Mouse (Mus musculus): ENCODE data around the gene Kazald1. TPM values are rescaled to one million over a fixed set of nuclear protein-coding genes. Genes with fewer than 3 reads are reported as not detected.

Kazald1 gene
- polyA plus RNA-seq, 1 experiment from 2014 or later: 20.4 TPM

DNA sequence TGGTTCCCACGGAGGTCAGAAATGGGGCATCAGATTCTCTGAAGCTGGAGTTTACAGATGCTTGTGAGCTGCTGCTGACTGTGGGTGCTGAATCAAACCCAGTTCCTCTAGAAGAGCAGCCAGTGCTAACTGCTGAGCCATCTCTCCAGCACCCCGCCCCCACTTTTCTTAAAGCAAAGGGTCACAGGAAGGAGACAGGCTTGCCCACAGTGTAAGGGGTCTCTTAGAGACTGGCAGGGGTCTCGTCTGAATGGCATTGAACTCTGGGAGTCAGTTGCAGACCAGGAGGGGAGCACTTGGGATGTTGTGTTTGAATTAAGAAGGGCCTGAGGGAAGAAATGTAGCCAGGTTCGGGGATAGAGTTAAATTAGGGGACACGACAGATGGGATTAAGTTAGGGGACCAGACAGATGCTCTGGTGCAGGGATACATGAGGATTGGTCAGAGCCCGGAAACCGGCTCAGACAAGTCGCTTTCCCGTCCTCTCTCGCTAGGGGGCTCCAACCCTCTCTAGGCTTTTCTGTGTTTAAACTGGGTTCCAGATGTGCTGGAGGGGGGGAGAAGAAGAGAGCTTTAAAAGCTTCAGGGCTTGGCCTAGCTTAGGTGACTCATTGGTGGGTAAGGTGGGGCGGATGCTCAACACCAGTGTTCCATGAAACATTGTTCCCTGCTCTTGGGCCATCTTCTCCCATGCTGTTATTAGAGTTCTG, 7.0 kb downstream of the Kazald1 start:
- ATAC-seq (ENCODE audit: low FRiP score, low read depth): no peak
- Histone ChIP-seq H3K9ac (no peak overlapping the region), H3K4me3 (no peak overlapping the region), H3K27me3 (peaks cover 99% of the 10 kb centered on the region), H3K27ac (no peak overlapping the region), H3K9me3 (no peaks in the 10 kb centered on the region), H3K36me3 (no peaks in the 10 kb centered on the region), H3K4me2 (replicated peaks) (no peak overlapping the region), H3K4me1 (peaks cover 45% of the 10 kb centered on the region)
- 18% methylated on average over 11 of the region's 11 CpGs for WGBS

DNA sequence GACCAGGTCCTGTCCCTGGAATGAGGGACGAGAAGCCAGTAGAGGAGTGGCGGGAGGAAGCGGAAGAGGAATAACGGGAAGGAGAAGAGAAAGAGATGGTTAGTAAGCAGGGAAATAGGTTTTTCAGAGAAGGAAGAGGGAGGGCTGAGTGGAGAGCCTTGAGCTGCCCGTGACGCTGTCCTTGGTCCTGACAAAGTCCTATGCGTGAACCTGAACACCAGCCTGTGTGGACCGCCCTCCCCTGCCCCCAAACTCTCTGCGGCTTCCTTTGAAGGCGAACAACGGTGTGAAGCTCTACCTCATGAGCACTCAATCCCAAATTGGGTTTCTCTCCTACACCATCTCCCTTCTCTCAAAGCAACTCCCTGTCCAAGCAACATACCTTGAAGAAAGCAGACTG, 22.8 kb downstream of the Kazald1 start:
- ATAC-seq (ENCODE audit: low FRiP score, low read depth): no peak
- 19% methylated on average over 11 of the region's 11 CpGs for WGBS
- peaks cover 45% of the 10 kb centered on the region for H3K27me3 ChIP-seq

DNA sequence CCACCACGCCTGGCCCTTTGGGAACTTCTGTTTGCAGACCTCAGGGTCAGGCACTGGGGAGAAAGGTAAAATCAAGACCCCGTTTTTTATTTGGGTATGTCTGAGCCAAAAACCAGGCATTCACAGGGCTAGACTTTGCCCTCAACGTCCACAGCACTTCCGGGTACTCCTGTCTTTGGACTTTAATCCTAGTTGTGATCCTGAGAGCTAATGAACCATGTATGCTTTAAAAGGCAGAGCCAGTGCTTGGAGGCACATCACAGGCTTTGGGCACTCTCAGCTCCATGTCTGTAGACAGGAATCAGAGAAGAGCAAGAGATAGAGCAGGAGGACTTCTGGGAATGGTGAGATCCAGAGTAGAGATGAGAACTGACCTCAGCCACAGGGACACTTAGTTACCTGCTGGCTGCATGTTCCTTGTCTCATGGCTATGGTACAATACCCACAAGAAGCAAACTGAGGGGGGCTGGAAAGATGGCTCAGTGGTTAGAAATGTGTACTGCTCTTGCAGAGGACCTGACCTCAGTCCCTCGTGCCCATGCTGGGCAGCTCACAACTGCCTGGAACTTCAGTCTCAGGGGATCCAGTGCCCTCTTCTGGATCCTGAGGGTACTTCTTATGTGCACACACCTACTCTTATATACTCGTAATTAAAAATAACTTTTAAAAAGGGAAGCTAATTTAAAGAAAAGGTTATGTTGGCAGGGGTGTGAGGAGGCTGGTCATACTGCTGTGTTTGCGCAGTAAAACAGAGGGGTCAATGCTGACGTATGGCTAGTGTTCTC, 25.6 kb downstream of the Kazald1 start:
- 80% methylated on average over 8 of the region's 8 CpGs for WGBS

More for the DNA sequence above, 22.8 kb downstream of the Kazald1 start:
- Histone ChIP-seq H3K36me3 (no peaks in the 10 kb centered on the region), H3K4me3 (no peak overlapping the region), H3K27ac (no peak overlapping the region), H3K4me1 (no peaks in the 10 kb centered on the region), H3K9ac (no peak overlapping the region), H3K9me3 (no peaks in the 10 kb centered on the region), H3K4me2 (replicated peaks) (no peak overlapping the region)

DNA sequence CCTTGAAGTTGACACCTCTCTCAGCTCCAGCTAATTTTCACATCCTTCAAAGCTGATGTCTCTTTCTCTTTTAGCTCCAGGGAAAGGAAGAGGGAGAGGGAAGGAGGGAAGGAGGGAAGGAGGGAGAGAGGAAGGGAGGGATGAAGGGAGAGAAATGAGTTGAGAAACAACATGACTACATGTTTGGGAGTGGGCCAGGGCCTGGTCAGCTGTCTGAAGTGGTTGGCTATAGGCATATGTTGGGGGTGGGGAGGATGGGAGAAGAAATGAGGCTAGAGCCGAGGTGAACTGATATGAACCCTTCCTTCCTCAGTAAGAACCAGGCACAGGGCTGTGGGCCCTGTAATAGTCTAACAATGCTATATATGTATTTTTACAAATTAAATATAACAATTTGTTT, 30.6 kb downstream of the Kazald1 start:
- WGBS: 28% methylated on average over 1 of the region's 1 CpGs
- H3K4me1 ChIP-seq: no peaks in the 10 kb centered on the region
- no peaks in the 10 kb centered on the region for H3K36me3 ChIP-seq
- peaks cover 64% of the 10 kb centered on the region for H3K27me3 ChIP-seq
- H3K4me2 ChIP-seq (replicated peaks): no peak overlapping the region
- H3K9ac ChIP-seq: no peak overlapping the region
- H3K9me3 ChIP-seq: no peaks in the 10 kb centered on the region
- no peak overlapping the region for H3K4me3 ChIP-seq
- ATAC-seq (ENCODE audit: low FRiP score, low read depth): no peak
- H3K27ac ChIP-seq: no peak overlapping the region

More for the DNA sequence above, 25.6 kb downstream of the Kazald1 start:
- Histone ChIP-seq H3K36me3 (no peaks in the 10 kb centered on the region), H3K27me3 (peaks cover 73% of the 10 kb centered on the region), H3K9ac (no peak overlapping the region), H3K9me3 (no peaks in the 10 kb centered on the region), H3K4me1 (no peaks in the 10 kb centered on the region), H3K4me2 (replicated peaks) (no peak overlapping the region), H3K27ac (no peak overlapping the region), H3K4me3 (no peak overlapping the region)
- ATAC-seq (ENCODE audit: low FRiP score, low read depth): no peak

DNA sequence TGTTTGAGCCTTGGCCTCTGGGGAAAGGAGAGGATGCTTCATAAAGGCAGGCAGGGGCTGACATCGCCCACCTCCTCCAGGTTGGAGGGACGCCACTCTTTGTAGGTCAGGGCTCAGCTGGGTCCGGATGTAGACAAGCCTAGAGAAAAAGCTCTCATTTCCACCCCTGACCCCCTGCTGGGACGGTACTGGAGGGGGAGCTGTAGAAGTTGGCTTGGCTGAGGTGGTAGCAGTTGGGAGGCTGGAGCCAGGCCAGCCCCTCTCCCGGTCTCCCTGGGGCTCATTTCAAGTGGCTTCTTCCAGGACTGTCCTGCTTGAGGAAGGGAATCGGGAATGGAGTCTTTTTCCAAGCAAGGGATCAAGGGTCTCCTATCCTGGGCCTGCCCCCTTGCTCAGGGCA, 31.6 kb downstream of the Kazald1 start:
- H3K4me3 ChIP-seq: no peak overlapping the region
- H3K27me3 ChIP-seq: peaks cover 53% of the 10 kb centered on the region
- no peaks in the 10 kb centered on the region for H3K4me1 ChIP-seq
- no peaks in the 10 kb centered on the region for H3K36me3 ChIP-seq
- no peaks in the 10 kb centered on the region for H3K9me3 ChIP-seq
- no peak overlapping the region for H3K9ac ChIP-seq
- H3K4me2 ChIP-seq (replicated peaks): no peak overlapping the region
- no peak overlapping the region for H3K27ac ChIP-seq
- 35% methylated on average over 6 of the region's 6 CpGs for WGBS
- no peak for ATAC-seq (ENCODE audit: low FRiP score, low read depth)

DNA sequence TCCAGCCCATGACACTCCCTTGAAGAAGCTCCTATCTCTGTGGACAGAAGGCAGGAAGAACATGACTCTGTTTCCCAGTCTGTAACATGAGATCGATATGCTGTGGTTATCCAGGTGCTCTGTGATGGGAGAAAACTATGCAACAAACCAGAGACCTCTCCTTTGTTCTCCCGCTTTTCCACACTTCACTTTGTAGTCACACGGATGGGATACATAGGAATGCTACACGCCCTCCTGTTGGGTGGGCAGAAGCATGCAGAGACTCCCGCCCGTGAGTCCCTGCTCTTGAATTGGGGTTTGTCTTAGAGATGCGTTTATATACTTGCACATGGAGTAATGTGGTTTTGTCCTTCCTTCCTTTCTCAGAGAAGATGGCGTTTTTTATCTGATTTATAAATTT, 35.6 kb downstream of the Kazald1 start:
- Histone ChIP-seq H3K4me2 (replicated peaks) (no peak overlapping the region), H3K4me1 (peaks cover 8% of the 10 kb centered on the region), H3K9me3 (no peaks in the 10 kb centered on the region), H3K36me3 (no peaks in the 10 kb centered on the region), H3K9ac (no peak overlapping the region), H3K27me3 (peaks cover 22% of the 10 kb centered on the region), H3K27ac (no peak overlapping the region), H3K4me3 (no peak overlapping the region)
- ATAC-seq (ENCODE audit: low FRiP score, low read depth): no peak
- WGBS: 74% methylated on average over 8 of the region's 8 CpGs

DNA sequence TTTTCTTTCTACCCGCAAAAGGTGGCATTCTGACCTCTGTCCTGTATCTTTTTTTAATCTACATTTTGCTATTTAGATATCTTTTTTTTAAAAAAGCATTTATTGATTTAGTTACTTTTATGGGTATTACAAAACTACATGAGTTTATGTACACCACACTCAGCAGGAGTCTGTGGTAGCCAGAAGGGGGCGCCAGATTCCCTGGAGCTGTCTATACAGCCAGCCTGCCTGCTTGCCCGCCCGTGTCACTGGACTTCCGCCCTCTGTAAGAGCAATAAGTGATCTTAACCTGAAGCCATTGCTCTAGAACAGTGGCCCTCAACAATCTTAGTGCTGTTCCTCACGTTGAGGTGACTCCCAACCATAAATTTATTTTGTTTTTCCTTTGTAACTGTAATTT, 37.4 kb downstream of the Kazald1 start:
- H3K27me3 ChIP-seq: peaks cover 13% of the 10 kb centered on the region
- ATAC-seq (ENCODE audit: low FRiP score, low read depth): no peak
- WGBS: 80% methylated on average over 6 of the region's 6 CpGs

DNA sequence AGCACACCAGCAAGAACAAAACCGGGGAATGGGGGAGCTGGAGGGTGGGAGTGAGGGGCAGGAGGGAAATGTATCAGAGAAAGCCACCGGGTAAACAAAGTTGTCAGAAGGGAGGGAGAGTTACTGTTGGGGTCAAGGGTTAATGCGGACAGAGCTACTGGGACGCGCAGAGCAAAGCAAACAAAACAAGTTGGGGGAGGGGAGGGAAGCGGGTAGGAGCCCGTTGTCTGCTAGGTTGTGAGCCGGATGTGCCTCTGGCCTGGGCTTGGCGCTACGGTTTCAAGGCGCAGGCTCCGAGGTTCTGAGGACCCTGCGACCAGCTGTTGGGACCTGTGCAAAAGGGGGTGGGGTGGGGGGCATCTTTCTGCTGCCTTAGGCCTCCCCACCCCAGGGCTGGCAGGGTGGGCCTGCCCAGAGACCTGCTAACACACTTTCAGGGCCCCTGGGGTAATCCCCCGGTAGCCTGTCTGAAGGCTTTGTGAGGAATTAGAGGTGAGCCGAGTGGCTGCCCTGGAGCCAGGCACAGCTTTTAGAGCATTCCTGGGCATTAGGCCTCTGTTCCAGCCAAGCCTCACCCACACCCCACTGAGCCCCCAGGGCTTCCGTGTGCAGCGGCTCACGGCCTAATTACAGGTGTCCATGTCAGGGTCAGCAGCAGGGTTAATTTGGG, 38.9 kb downstream of the Kazald1 start:
- no peak for ATAC-seq (ENCODE audit: low FRiP score, low read depth)

More for the DNA sequence above, 37.4 kb downstream of the Kazald1 start:
- Histone ChIP-seq H3K4me1 (peaks cover 8% of the 10 kb centered on the region), H3K27ac (no peak overlapping the region), H3K4me3 (no peak overlapping the region), H3K4me2 (replicated peaks) (no peak overlapping the region), H3K36me3 (no peaks in the 10 kb centered on the region), H3K9ac (no peak overlapping the region), H3K9me3 (no peaks in the 10 kb centered on the region)

DNA sequence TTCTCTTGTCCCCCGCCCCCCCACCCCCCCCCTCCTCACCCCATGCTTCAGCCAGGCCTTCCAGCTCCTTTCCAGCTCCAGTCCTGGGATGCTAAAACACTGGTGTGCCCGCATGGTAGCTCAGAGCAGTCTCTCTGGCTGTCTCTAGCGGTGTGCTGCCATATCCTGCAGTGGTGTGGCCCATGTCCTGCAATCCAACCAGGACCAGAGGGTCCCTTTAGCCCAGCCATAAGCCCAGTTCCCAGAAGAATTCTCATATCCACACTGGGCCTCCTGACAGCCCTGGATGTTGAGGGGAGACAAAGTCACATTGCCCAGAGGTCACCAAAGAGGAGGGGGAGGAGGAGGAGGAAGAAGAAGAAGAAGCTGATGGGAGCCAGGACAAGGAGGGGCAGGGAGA, 39.7 kb downstream of the Kazald1 start:
- Histone ChIP-seq H3K4me1 (peaks cover 8% of the 10 kb centered on the region), H3K27ac (no peak overlapping the region), H3K9me3 (no peaks in the 10 kb centered on the region), H3K36me3 (no peaks in the 10 kb centered on the region), H3K9ac (no peak overlapping the region), H3K27me3 (peaks cover 25% of the 10 kb centered on the region), H3K4me3 (no peak overlapping the region), H3K4me2 (replicated peaks) (no peak overlapping the region)
- ATAC-seq (ENCODE audit: low FRiP score, low read depth): no peak
- 32% methylated on average over 3 of the region's 3 CpGs for WGBS

More for the DNA sequence above, 38.9 kb downstream of the Kazald1 start:
- Histone ChIP-seq H3K4me1 (peaks cover 8% of the 10 kb centered on the region), H3K4me2 (replicated peaks) (peak overlapping the region; percentile 12; the same call in 1 of the 2 replicates), H3K36me3 (no peaks in the 10 kb centered on the region), H3K27me3 (peaks cover 23% of the 10 kb centered on the region), H3K9ac (no peak overlapping the region), H3K9me3 (no peaks in the 10 kb centered on the region), H3K4me3 (no peak overlapping the region), H3K27ac (no peak overlapping the region)
- WGBS: 2% methylated on average over 18 of the region's 18 CpGs

DNA sequence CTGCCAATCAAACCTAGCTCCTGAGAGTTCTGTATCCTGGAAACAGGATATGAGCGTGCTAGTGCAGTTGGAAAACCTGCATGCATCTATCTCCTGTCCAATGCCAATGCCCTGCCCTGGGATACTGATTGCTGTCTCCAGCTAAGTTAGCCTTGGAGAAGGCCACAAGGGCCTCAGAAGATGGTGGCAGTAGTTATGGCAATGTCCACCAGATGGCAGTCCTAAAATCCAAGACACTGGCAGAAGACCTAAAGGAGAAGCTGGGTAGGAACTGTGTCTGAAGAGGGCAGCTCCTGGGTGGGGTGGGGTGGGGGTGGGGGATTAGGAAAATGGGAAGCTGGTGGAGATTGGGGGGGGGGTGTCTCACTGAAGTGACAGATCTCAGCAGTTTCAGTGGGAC, 41.8 kb downstream of the Kazald1 start:
- peaks cover 8% of the 10 kb centered on the region for H3K4me1 ChIP-seq
- no peak overlapping the region for H3K27ac ChIP-seq
- no peaks in the 10 kb centered on the region for H3K36me3 ChIP-seq
- WGBS: 87% methylated on average over 1 of the region's 1 CpGs
- no peak overlapping the region for H3K9ac ChIP-seq
- H3K9me3 ChIP-seq: no peaks in the 10 kb centered on the region
- ATAC-seq (ENCODE audit: low FRiP score, low read depth): no peak
- H3K4me3 ChIP-seq: no peak overlapping the region
- peaks cover 40% of the 10 kb centered on the region for H3K27me3 ChIP-seq
- no peak overlapping the region for H3K4me2 ChIP-seq (replicated peaks)
